Mouse (Mus musculus): Measurements from ENCODE around the gene Atg4a.
A peak's percentile ranks its signal among the peaks of the same experiment; 100 is the strongest.

Atg4a gene

GRCm38 (mm10) chrX:141158160-141158559 lies 201.5 kb downstream of the Atg4a start:
- peak; percentile 15 for DNase-seq (ENCODE audit: low read depth, low spot score)

- DNase-seq (ENCODE audit: low read depth, low spot score), result no peak
Observed at GRCm38 (mm10) chrX:141160371-141160770, 203.7 kb downstream of the Atg4a start.

- DNase-seq (ENCODE audit: low read depth, low spot score), result no peak
Observed at GRCm38 (mm10) chrX:141165067-141165466, 208.4 kb downstream of the Atg4a start.

- peak; percentile 50 for DNase-seq (ENCODE audit: low read depth, low spot score)
Observed at GRCm38 (mm10) chrX:141175353-141175752, 218.6 kb downstream of the Atg4a start.

- no peak for DNase-seq (ENCODE audit: low read depth, low spot score)
Observed at GRCm38 (mm10) chrX:141195036-141195435, 238.3 kb downstream of the Atg4a start.

- DNase-seq (ENCODE audit: low read depth, low spot score), result no peak
Observed at GRCm38 (mm10) chrX:141198993-141199392, 242.3 kb downstream of the Atg4a start.

- DNase-seq (ENCODE audit: low read depth, low spot score), result peak; percentile 58
Observed at GRCm38 (mm10) chrX:141212802-141213201, 256.1 kb downstream of the Atg4a start.

Measured in mesoderm, embryonic 11.5 days (tissue).